Mouse (Mus musculus) activated CD4-positive, CD25-positive, alpha-beta regulatory T cell, adult 4 months (primary cell): ENCODE data around the gene Serpind1. TPM values are rescaled to one million over a fixed set of nuclear protein-coding genes. Genes with fewer than 3 reads are reported as not detected.

Experiments
- ATAC-seq: one replicate; pipeline ENCODE4 v1.8.0; 2017
- polyA plus RNA-seq, 2 experiments: library from polyadenylated mRNA; unstranded; fragments of 100-300 nt; shearing (Covaris generic); gene quantifications; one replicate each; pipeline ENCODE4 v1.2.1; 2017

The Serpind1 gene
- polyA plus RNA-seq, 2 experiments from 2014 or later = 0.22 to 0.53 TPM

GRCm38 (mm10) chr16:17356031-17356430 is 24.9 kb downstream of the Serpind1 start:
- ATAC-seq = no peak

DNA sequence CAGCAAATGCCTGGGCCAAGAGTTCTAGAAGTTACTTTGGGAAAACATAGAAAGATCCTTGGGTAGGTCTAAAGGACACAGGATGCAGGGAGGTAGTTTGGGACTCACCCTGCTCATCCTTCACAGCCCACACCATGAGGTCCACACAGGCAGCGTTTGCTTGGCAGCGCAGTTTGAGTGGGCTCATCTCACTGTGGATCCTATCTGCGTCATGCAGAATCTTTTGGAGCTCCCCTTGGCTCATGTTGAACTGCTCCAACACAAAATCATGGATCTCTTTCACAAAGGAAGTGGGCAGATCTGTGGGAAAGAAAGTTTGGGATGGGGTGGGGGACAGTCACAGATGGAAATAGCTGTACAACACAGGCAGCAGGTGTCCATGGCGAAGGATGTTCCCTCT is 27.6 kb downstream of the Serpind1 start:
- no peak for ATAC-seq

GRCm38 (mm10) chr16:17382306-17382705 is 51.1 kb downstream of the Serpind1 start:
- ATAC-seq = no peak

GRCm38 (mm10) chr16:17383594-17384326 is 52.6 kb downstream of the Serpind1 start:
- no peak for ATAC-seq

- ATAC-seq = no peak
Measured at GRCm38 (mm10) chr16:17392784-17393183, 61.6 kb downstream of the Serpind1 start.

Other genes starting within 250 kb of the Serpind1 start
- 100 to 1,000 TPM; 166 to 209 TPM for gene Ppil2, start 220.1 kb upstream of the Serpind1 start, polyA plus RNA-seq
- gene 2610318N02Rik, start 206.2 kb upstream of the Serpind1 start, polyA plus RNA-seq = 10 to 100 TPM; 10.7 to 11.1 TPM
- gene Sdf2l1, start 199.0 kb upstream of the Serpind1 start, polyA plus RNA-seq = 10 to 100 TPM; 27.8 to 50.4 TPM
- gene Ydjc, start 186.8 kb upstream of the Serpind1 start, polyA plus RNA-seq = 1 to 10 TPM; 7.0 to 8.2 TPM
- under 1 TPM; 0.24 to 0.54 TPM for gene Ccdc116, start 184.1 kb upstream of the Serpind1 start, polyA plus RNA-seq
- gene Ube2l3, start 128.7 kb upstream of the Serpind1 start, polyA plus RNA-seq = 100 to 1,000 TPM; 300 to 366 TPM
- gene Rimbp3, start 122.8 kb upstream of the Serpind1 start, polyA plus RNA-seq = not detected
- gene Hic2, start 97.8 kb upstream of the Serpind1 start, polyA plus RNA-seq = 1 to 10 TPM in 1 of 2 experiments, under 1 TPM in 1; 0.83 to 1.1 TPM
- 10 to 100 TPM; 30.6 to 32.6 TPM for gene Tmem191c, start 55.3 kb upstream of the Serpind1 start, polyA plus RNA-seq
- 10 to 100 TPM in 1 of 2 experiments, 1 to 10 TPM in 1; 8.3 to 16.7 TPM for gene Snap29, start 74.6 kb downstream of the Serpind1 start, polyA plus RNA-seq
- gene Pi4ka, start 74.9 kb downstream of the Serpind1 start, polyA plus RNA-seq = 10 to 100 TPM; 42.5 to 51.8 TPM
- gene Crkl, start 120.6 kb downstream of the Serpind1 start, polyA plus RNA-seq = 10 to 100 TPM; 16.6 to 21.2 TPM
- gene Aifm3, start 158.2 kb downstream of the Serpind1 start, polyA plus RNA-seq = not detected
- gene Lztr1, start 177.3 kb downstream of the Serpind1 start, polyA plus RNA-seq = 10 to 100 TPM; 41.0 to 47.1 TPM
- gene Thap7, start 199.8 kb downstream of the Serpind1 start, polyA plus RNA-seq = 10 to 100 TPM; 67.5 to 70.8 TPM
- not detected for gene Lrrc74b, start 229.9 kb downstream of the Serpind1 start, polyA plus RNA-seq
- not detected for gene P2rx6, start 230.5 kb downstream of the Serpind1 start, polyA plus RNA-seq